Mouse (Mus musculus): ENCODE results near the gene Rorb. TPM values are rescaled to one million over a fixed set of nuclear protein-coding genes. Genes with fewer than 3 reads are reported as not detected.

The Rorb gene
- polyA plus RNA-seq, 1 experiment: 4.9 TPM

- no peak overlapping the region for H3K27ac ChIP-seq (ENCODE audit: insufficient read depth, low read length)
- 30% methylated on average over 3 of the region's 3 CpGs for WGBS
- H3K4me1 ChIP-seq (ENCODE audit: control insufficient read depth, insufficient read depth, low read length): no peaks in the 10 kb centered on the region
- H3K27me3 ChIP-seq (ENCODE audit: control insufficient read depth, insufficient read depth, low read length): no peaks in the 10 kb centered on the region
- TF ChIP-seq CTCF (IDR thresholded peaks at IDR 0.05; ENCODE audit: borderline replicate concordance, insufficient read depth, low read depth, low read length) (no peak), POLR2A (IDR thresholded peaks at IDR 0.05; ENCODE audit: borderline replicate concordance, insufficient read depth, low read length) (no peak)
- no peak overlapping the region for H3K4me3 ChIP-seq (replicated peaks; ENCODE audit: insufficient read depth, low read depth, low read length)
- DNase-seq: no peak
These were observed 151.1 kb downstream of the Rorb start for GRCm38 (mm10) chr19:18959862-18960261.

- no peak overlapping the region for H3K27ac ChIP-seq (ENCODE audit: insufficient read depth, low read length)
- H3K27me3 ChIP-seq (ENCODE audit: control insufficient read depth, insufficient read depth, low read length): no peaks in the 10 kb centered on the region
- no peak overlapping the region for H3K4me3 ChIP-seq (replicated peaks; ENCODE audit: insufficient read depth, low read depth, low read length)
- H3K4me1 ChIP-seq (ENCODE audit: control insufficient read depth, insufficient read depth, low read length): no peaks in the 10 kb centered on the region
- TF ChIP-seq CTCF (IDR thresholded peaks at IDR 0.05; ENCODE audit: borderline replicate concordance, insufficient read depth, low read depth, low read length) (no peak), POLR2A (IDR thresholded peaks at IDR 0.05; ENCODE audit: borderline replicate concordance, insufficient read depth, low read length) (no peak)
- DNase-seq: no peak
- WGBS: 90% methylated on average over 3 of the region's 3 CpGs
These were observed 158.2 kb downstream of the Rorb start for GRCm38 (mm10) chr19:18952806-18953205.

- H3K27ac ChIP-seq (ENCODE audit: insufficient read depth, low read length): no peak overlapping the region
- 68% methylated on average over 3 of the region's 3 CpGs for WGBS
- no peak for DNase-seq
- H3K4me3 ChIP-seq (replicated peaks; ENCODE audit: insufficient read depth, low read depth, low read length): no peak overlapping the region
- no peak for TF ChIP-seq POLR2A (IDR thresholded peaks at IDR 0.05; ENCODE audit: borderline replicate concordance, insufficient read depth, low read length)
- no peak for TF ChIP-seq CTCF (IDR thresholded peaks at IDR 0.05; ENCODE audit: borderline replicate concordance, insufficient read depth, low read depth, low read length)
- H3K27me3 ChIP-seq (ENCODE audit: control insufficient read depth, insufficient read depth, low read length): no peaks in the 10 kb centered on the region
- no peaks in the 10 kb centered on the region for H3K4me1 ChIP-seq (ENCODE audit: control insufficient read depth, insufficient read depth, low read length)
These were observed 163.8 kb downstream of the Rorb start for GRCm38 (mm10) chr19:18947193-18947592.

GRCm38 (mm10) chr19:18945265-18945664 lies 165.7 kb downstream of the Rorb start:
- no peak for DNase-seq
- TF ChIP-seq CTCF (IDR thresholded peaks at IDR 0.05; ENCODE audit: borderline replicate concordance, insufficient read depth, low read depth, low read length): no peak
- no peak for TF ChIP-seq POLR2A (IDR thresholded peaks at IDR 0.05; ENCODE audit: borderline replicate concordance, insufficient read depth, low read length)
- H3K4me3 ChIP-seq (replicated peaks; ENCODE audit: insufficient read depth, low read depth, low read length): no peak overlapping the region
- no peaks in the 10 kb centered on the region for H3K27me3 ChIP-seq (ENCODE audit: control insufficient read depth, insufficient read depth, low read length)
- WGBS: 94% methylated on average over 3 of the region's 3 CpGs
- H3K4me1 ChIP-seq (ENCODE audit: control insufficient read depth, insufficient read depth, low read length): no peaks in the 10 kb centered on the region
- no peak overlapping the region for H3K27ac ChIP-seq (ENCODE audit: insufficient read depth, low read length)

GRCm38 (mm10) chr19:18941391-18941790 lies 169.6 kb downstream of the Rorb start:
- TF ChIP-seq POLR2A (IDR thresholded peaks at IDR 0.05; ENCODE audit: borderline replicate concordance, insufficient read depth, low read length): no peak
- TF ChIP-seq CTCF (IDR thresholded peaks at IDR 0.05; ENCODE audit: borderline replicate concordance, insufficient read depth, low read depth, low read length): no peak
- H3K4me3 ChIP-seq (replicated peaks; ENCODE audit: insufficient read depth, low read depth, low read length): no peak overlapping the region
- no peaks in the 10 kb centered on the region for H3K27me3 ChIP-seq (ENCODE audit: control insufficient read depth, insufficient read depth, low read length)
- H3K27ac ChIP-seq (ENCODE audit: insufficient read depth, low read length): no peak overlapping the region
- H3K4me1 ChIP-seq (ENCODE audit: control insufficient read depth, insufficient read depth, low read length): no peaks in the 10 kb centered on the region
- WGBS: 76% methylated on average over 6 of the region's 6 CpGs
- no peak for DNase-seq

GRCm38 (mm10) chr19:18911755-18912340 lies 199.1 kb downstream of the Rorb start:
- no peak for DNase-seq
- no peaks in the 10 kb centered on the region for H3K27me3 ChIP-seq (ENCODE audit: control insufficient read depth, insufficient read depth, low read length)
- TF ChIP-seq POLR2A (IDR thresholded peaks at IDR 0.05; ENCODE audit: borderline replicate concordance, insufficient read depth, low read length) (no peak), CTCF (IDR thresholded peaks at IDR 0.05; ENCODE audit: borderline replicate concordance, insufficient read depth, low read depth, low read length) (no peak)
- no peaks in the 10 kb centered on the region for H3K4me1 ChIP-seq (ENCODE audit: control insufficient read depth, insufficient read depth, low read length)
- H3K27ac ChIP-seq (ENCODE audit: insufficient read depth, low read length): no peak overlapping the region
- H3K4me3 ChIP-seq (replicated peaks; ENCODE audit: insufficient read depth, low read depth, low read length): no peak overlapping the region

- H3K27ac ChIP-seq (ENCODE audit: insufficient read depth, low read length): no peak overlapping the region
- H3K27me3 ChIP-seq (ENCODE audit: control insufficient read depth, insufficient read depth, low read length): no peaks in the 10 kb centered on the region
- DNase-seq: no peak
- WGBS: 18% methylated on average over 3 of the region's 3 CpGs
- no peaks in the 10 kb centered on the region for H3K4me1 ChIP-seq (ENCODE audit: control insufficient read depth, insufficient read depth, low read length)
- H3K4me3 ChIP-seq (replicated peaks; ENCODE audit: insufficient read depth, low read depth, low read length): no peak overlapping the region
- TF ChIP-seq CTCF (IDR thresholded peaks at IDR 0.05; ENCODE audit: borderline replicate concordance, insufficient read depth, low read depth, low read length) (no peak), POLR2A (IDR thresholded peaks at IDR 0.05; ENCODE audit: borderline replicate concordance, insufficient read depth, low read length) (no peak)
These were observed 201.4 kb downstream of the Rorb start for GRCm38 (mm10) chr19:18909641-18910040.

GRCm38 (mm10) chr19:18905511-18905910 lies 205.5 kb downstream of the Rorb start:
- no peak for DNase-seq
- Histone ChIP-seq H3K27ac (ENCODE audit: insufficient read depth, low read length) (no peak overlapping the region), H3K27me3 (ENCODE audit: control insufficient read depth, insufficient read depth, low read length) (no peaks in the 10 kb centered on the region), H3K4me1 (ENCODE audit: control insufficient read depth, insufficient read depth, low read length) (no peaks in the 10 kb centered on the region), H3K4me3 (replicated peaks; ENCODE audit: insufficient read depth, low read depth, low read length) (no peak overlapping the region)
- TF ChIP-seq CTCF (IDR thresholded peaks at IDR 0.05; ENCODE audit: borderline replicate concordance, insufficient read depth, low read depth, low read length) (no peak), POLR2A (IDR thresholded peaks at IDR 0.05; ENCODE audit: borderline replicate concordance, insufficient read depth, low read length) (no peak)
- WGBS: 74% methylated on average over 3 of the region's 3 CpGs
